15 mouse cellular contexts compared by ENCODE assay signal in genomic region chr12:111790090-111790489, GRCm38 (mm10). TPM values are rescaled to one million over a fixed set of nuclear protein-coding genes. Genes with fewer than 3 reads are reported as not detected.
A peak's percentile ranks its signal among the peaks of the same experiment; 100 is the strongest.
DNase-seq lines count a peak whose midpoint lies in the region; ATAC-seq and TF ChIP-seq lines count a peak whose summit lies in the region.
"Had no signal": no experiment of that assay in that cellular context is flagged by ENCODE, and none has a peak within 500 bp of the region (broad histone marks: within the 10 kb centered on the region; RNA-seq: fewer than 3 reads in every experiment).

No protein-coding gene starts in this region.

- H3K27me3 ChIP-seq in intestine, embryonic 14.5 days (replicated peaks; ENCODE audit: control insufficient read depth, insufficient read depth, low read length), result no peaks in the 10 kb centered on the region
- no peaks in the 10 kb centered on the region for H3K27me3 ChIP-seq in kidney, postnatal 0 days (ENCODE audit: insufficient read depth, low read length)
- no peaks in the 10 kb centered on the region for H3K27me3 ChIP-seq in liver, embryonic 13.5 days
- H3K27me3 ChIP-seq: heart, embryonic 13.5 days; neural tube, embryonic 12.5 days had no signal

- 87% methylated on average over 5 of the region's 5 CpGs for WGBS in intestine, embryonic 14.5 days
- WGBS in kidney, postnatal 0 days, result 79% methylated on average over 5 of the region's 5 CpGs
- 81% methylated on average over 5 of the region's 5 CpGs for WGBS in liver, embryonic 13.5 days (ENCODE audit: insufficient replicate concordance)

- DNase-seq in intestine, embryonic 14.5 days (ENCODE audit: low spot score), result no peak
- peak; percentile 78 for DNase-seq in kidney, adult 11 months
- DNase-seq in kidney, postnatal 0 days (ENCODE audit: low spot score), result no peak
- no peak for DNase-seq in liver, embryonic 13.5 days
- no peak for DNase-seq in left cerebral cortex, adult 18-20 months (ENCODE audit: low spot score in 2 of 2)
- no peak for DNase-seq in neural tube, embryonic 10.5 days (ENCODE audit: extremely low spot score, low spot score)
- no peak for DNase-seq in adrenal gland, adult 2 months
- DNase-seq: cerebellum, adult 9-11 months; heart, postnatal 36 days; right cerebral cortex, postnatal 14 days had no signal

- no peak overlapping the region for H3K27ac ChIP-seq in intestine, embryonic 14.5 days (ENCODE audit: low read depth)
- H3K27ac ChIP-seq in kidney, postnatal 0 days, result peak overlapping the region; percentile 62
- H3K27ac ChIP-seq in liver, embryonic 13.5 days, result peak overlapping the region; percentile 72
- H3K27ac ChIP-seq: heart, embryonic 13.5 days; neural tube, embryonic 12.5 days had no signal

- no peaks in the 10 kb centered on the region for H3K9me3 ChIP-seq in intestine, embryonic 14.5 days (ENCODE audit: control insufficient read depth, low read length)
- H3K9me3 ChIP-seq in kidney, postnatal 0 days (replicated peaks; ENCODE audit: low read length), result no peaks in the 10 kb centered on the region
- no peaks in the 10 kb centered on the region for H3K9me3 ChIP-seq in liver, embryonic 13.5 days (replicated peaks)
- H3K9me3 ChIP-seq: heart, embryonic 13.5 days; neural tube, embryonic 12.5 days had no signal

- H3K36me3 ChIP-seq in intestine, embryonic 14.5 days (ENCODE audit: control insufficient read depth, insufficient read depth, low read length), result peaks cover 97% of the 10 kb centered on the region
- H3K36me3 ChIP-seq in kidney, postnatal 0 days (ENCODE audit: insufficient read depth, low read length), result peaks cover 56% of the 10 kb centered on the region
- peaks cover 97% of the 10 kb centered on the region for H3K36me3 ChIP-seq in liver, embryonic 13.5 days

- H3K4me2 ChIP-seq in intestine, embryonic 14.5 days (ENCODE audit: low read length), result no peak overlapping the region
- H3K4me2 ChIP-seq in kidney, postnatal 0 days (ENCODE audit: low read length), result no peak overlapping the region
- H3K4me2 ChIP-seq in liver, embryonic 13.5 days, result no peak overlapping the region
- H3K4me2 ChIP-seq: heart, embryonic 13.5 days; neural tube, embryonic 12.5 days had no signal

- ATAC-seq in intestine, embryonic 14.5 days (replicated peaks; ENCODE audit: low FRiP score, low TSS enrichment, low read depth), result 0 out of 2 replicates have a peak, but pooled peaks have one; percentile 26
- ATAC-seq in kidney, postnatal 0 days (replicated peaks; ENCODE audit: low FRiP score, low read depth), result peak; percentile 84
- ATAC-seq in liver, embryonic 13.5 days (ENCODE audit: low read depth), result peak; percentile 46
- no peak for ATAC-seq in frontal cortex, adult (ENCODE audit: low TSS enrichment)
- ATAC-seq: activated CD4-positive, CD25-positive, alpha-beta regulatory T cell, adult 4 months; hindbrain, embryonic 16.5 days had no signal

- H3K4me1 ChIP-seq in intestine, embryonic 14.5 days (replicated peaks; ENCODE audit: control insufficient read depth, insufficient read depth, low read length), result no peaks in the 10 kb centered on the region
- no peaks in the 10 kb centered on the region for H3K4me1 ChIP-seq in kidney, postnatal 0 days (replicated peaks; ENCODE audit: insufficient read depth, low read length)
- peaks cover 55% of the 10 kb centered on the region for H3K4me1 ChIP-seq in liver, embryonic 13.5 days (replicated peaks)

- H3K4me3 ChIP-seq in intestine, embryonic 14.5 days (ENCODE audit: low read depth, low read length), result no peak overlapping the region
- no peak overlapping the region for H3K4me3 ChIP-seq in kidney, postnatal 0 days (replicated peaks; ENCODE audit: low read depth, low read length)
- H3K4me3 ChIP-seq in liver, embryonic 13.5 days (replicated peaks), result no peak overlapping the region
- H3K4me3 ChIP-seq: heart, embryonic 13.5 days; neural tube, embryonic 12.5 days had no signal

- no peak overlapping the region for H3K9ac ChIP-seq in intestine, embryonic 14.5 days (ENCODE audit: low read length)
- no peak overlapping the region for H3K9ac ChIP-seq in kidney, postnatal 0 days (ENCODE audit: low read depth, low read length)
- no peak overlapping the region for H3K9ac ChIP-seq in liver, embryonic 13.5 days
- H3K9ac ChIP-seq: heart, embryonic 13.5 days; neural tube, embryonic 12.5 days had no signal

- no peak for TF ChIP-seq CTCF in kidney, postnatal 0 days (IDR thresholded peaks at IDR 0.05; ENCODE audit: low read depth)

RNA-seq across cellular contexts. Expression of gene Xrcc3, which starts 23.6 kb away (rescaled TPM):
- 14.6 and 16.3 TPM in 2 replicates for polyA plus RNA-seq in intestine, embryonic 14.5 days (2014; fragmentation: Nextera tagmentation; extraction: Ambion mirVana)
- 6.3 and 6.9 TPM in 2 replicates for polyA plus RNA-seq in kidney, postnatal 0 days (2015; fragmentation: Nextera tagmentation; extraction: Ambion mirVana)
- 3.9 and 5.1 TPM in 2 replicates for polyA plus RNA-seq in liver, embryonic 13.5 days (2015; fragmentation: Nextera tagmentation; extraction: Ambion mirVana)
- 1 to 10 TPM; 3.6 to 4.9 TPM for total RNA-seq in left cerebral cortex, adult 18-20 months (2021)
- total RNA-seq in adrenal gland, adult 2 months (2021), result 10 to 100 TPM in 1 of 2 experiments, 1 to 10 TPM in 1; 8.8 to 17.8 TPM
- polyA plus RNA-seq in adrenal gland, adult 2 months (2012; rRNA removed), result 19.7 and 22.5 TPM in 2 replicates

RNA-seq across cellular contexts. Expression of gene Zfyve21, which starts 23.9 kb away (rescaled TPM):
- 160 and 164 TPM in 2 replicates for polyA plus RNA-seq in intestine, embryonic 14.5 days (2014; fragmentation: Nextera tagmentation; extraction: Ambion mirVana)
- 117 and 118 TPM in 2 replicates for polyA plus RNA-seq in kidney, postnatal 0 days (2015; fragmentation: Nextera tagmentation; extraction: Ambion mirVana)
- polyA plus RNA-seq in liver, embryonic 13.5 days (2015; fragmentation: Nextera tagmentation; extraction: Ambion mirVana), result 53.3 and 54.7 TPM in 2 replicates
- total RNA-seq in left cerebral cortex, adult 18-20 months (2021), result 10 to 100 TPM; 20.7 to 21.1 TPM
- 100 to 1,000 TPM in 1 of 2 experiments, 10 to 100 TPM in 1; 63.4 to 125 TPM for total RNA-seq in adrenal gland, adult 2 months (2021)
- 124 and 125 TPM in 2 replicates for polyA plus RNA-seq in adrenal gland, adult 2 months (2012; rRNA removed)

RNA-seq across cellular contexts. Expression of gene Klc1, which starts 31.4 kb away (rescaled TPM):
- 109 and 121 TPM in 2 replicates for polyA plus RNA-seq in intestine, embryonic 14.5 days (2014; fragmentation: Nextera tagmentation; extraction: Ambion mirVana)
- 52.6 and 61.3 TPM in 2 replicates for polyA plus RNA-seq in kidney, postnatal 0 days (2015; fragmentation: Nextera tagmentation; extraction: Ambion mirVana)
- 22.5 and 24.0 TPM in 2 replicates for polyA plus RNA-seq in liver, embryonic 13.5 days (2015; fragmentation: Nextera tagmentation; extraction: Ambion mirVana)
- 100 to 1,000 TPM; 794 to 814 TPM for total RNA-seq in left cerebral cortex, adult 18-20 months (2021)
- total RNA-seq in adrenal gland, adult 2 months (2021), result 100 to 1,000 TPM in 1 of 2 experiments, 10 to 100 TPM in 1; 87.7 to 107 TPM
- polyA plus RNA-seq in adrenal gland, adult 2 months (2012; rRNA removed), result 61.6 and 71.6 TPM in 2 replicates
